Mouse (Mus musculus) brain, embryonic 14.5 days (tissue): ENCODE measurements around the gene Cmbl.

ENCODE experiments used
- CTCF ChIP-seq: fragments of 200-500 bp; IDR thresholded peaks from 2 replicates; pipeline ENCODE4 v1.5.1; 2012; ENCODE audit warnings: inconsistent platforms, mild to moderate bottlenecking, moderate library complexity, borderline replicate concordance; ENCODE audit not compliant: insufficient read depth, insufficient read length; ENCODE audit errors: extremely low read depth
- POLR2A ChIP-seq: fragments of 200-500 bp; IDR thresholded peaks from 2 replicates; pipeline ENCODE4 v1.6.1; 2012; ENCODE audit warnings: mild to moderate bottlenecking, inconsistent platforms, borderline replicate concordance; ENCODE audit not compliant: poor library complexity, insufficient read depth, insufficient read length, severe bottlenecking; ENCODE audit errors: extremely low read depth

- TF ChIP-seq POLR2A: no peak
- TF ChIP-seq CTCF: no peak
These were observed 30.5 kb upstream of the Cmbl start for GRCm38 (mm10) chr15:31534421-31535258.
